Mouse (Mus musculus): ENCODE results near the gene Gm5741. TPM values are rescaled to one million over a fixed set of nuclear protein-coding genes. Genes with fewer than 3 reads are reported as not detected.

Gm5741 gene
- not detected in 2 replicates for polyA plus RNA-seq (2015; fragmentation: Nextera tagmentation; extraction: Ambion mirVana)

DNA sequence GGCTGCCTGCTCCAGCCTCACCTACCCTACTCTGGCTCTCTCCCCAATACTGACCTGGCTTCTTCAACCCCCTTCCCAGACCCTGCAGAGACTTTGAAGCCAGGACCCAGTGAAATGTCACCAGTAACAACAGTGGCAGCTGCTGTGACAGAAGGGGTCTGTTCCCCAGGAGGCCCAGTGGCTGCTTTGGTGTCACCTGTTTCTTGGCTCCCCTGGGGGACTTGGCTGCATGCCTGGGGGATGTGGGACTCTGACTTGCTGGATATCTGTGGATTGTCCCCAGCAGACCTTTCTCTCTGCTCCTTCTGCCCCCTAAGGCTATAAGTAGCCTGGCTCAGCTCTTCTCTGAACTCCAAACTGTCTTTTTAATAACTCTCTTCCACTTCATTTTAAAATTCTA is at the start of gene Gm5741:
Gene Gm5741 (minus strand): TSS at position 1 of the 400 bp plus-strand sequence.

DNA sequence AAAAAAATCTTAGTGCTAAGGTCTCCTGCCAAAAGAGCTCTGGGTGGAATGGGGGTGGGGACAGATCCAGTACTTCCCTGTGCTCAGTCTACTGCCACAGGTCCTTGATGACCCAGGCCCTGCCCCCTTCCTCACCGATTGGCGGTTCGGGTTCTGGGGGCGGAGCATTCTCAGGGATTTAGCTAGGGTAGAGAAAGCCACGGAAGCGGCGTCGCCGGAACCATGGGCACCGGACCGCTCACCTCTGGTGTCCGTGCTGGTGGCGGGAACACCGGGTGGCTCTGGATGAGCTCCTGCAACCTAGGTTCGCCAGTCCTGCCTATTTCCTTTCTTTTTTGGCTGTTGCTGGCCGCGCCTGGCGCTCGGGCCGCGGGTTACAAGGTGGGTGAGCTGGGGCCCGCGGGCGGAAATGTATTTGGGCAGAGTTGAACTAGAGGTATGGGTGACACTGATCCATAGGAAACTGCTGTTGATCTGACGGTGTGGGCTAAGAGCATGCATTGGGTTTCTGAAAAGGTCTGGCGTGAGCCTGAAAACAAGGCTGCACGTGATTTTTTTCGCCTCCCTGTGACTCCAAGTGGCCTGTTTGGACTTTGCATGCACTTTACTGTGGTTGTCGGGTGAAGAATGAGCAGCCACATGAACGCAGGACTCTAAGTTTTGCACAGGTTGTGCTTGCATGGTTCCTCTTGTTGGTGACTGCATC is 15.5 kb upstream of the Gm5741 start, which contains the start of gene Man2b1:
Gene Man2b1 (plus strand): TSS at position 163 of the 706 bp plus-strand sequence.

GRCm38 (mm10) chr8:85081216-85081555 is 13.4 kb upstream of the Gm5741 start, which contains the start of gene Wdr83:
Gene Wdr83, minus strand, starts transcription at chr8:85081306.

DNA sequence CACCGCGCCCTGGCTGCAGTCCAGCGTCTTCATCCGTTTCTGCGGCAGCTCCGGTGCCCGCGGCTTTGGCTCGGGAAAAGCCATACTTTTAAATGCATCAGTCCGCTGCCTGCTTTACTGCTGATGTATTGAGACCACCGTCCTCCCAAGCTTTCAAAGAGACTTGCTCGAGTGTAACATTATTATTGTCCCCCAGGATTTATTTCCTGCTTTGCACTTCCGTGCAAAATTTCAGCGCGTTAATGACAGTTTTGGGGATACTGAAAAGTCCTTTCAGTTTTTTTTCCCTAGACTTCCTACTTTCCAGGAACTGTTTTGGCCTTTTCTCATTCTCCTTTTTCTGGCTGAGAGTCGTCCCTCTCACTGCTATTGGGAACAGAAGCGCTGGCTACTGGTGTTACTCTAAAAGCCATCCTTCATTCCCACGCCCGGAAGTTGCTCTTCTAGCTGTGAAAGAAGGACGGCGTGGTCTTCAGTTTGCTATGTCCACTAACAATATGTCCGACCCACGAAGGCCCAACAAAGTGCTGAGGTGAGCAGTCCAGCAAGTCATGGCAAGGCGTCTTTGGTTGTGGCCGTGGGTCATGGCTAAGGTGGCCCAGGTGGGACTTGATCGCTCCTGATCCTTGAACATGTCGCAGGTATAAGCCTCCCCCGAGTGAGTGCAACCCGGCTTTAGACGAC is 12.9 kb upstream of the Gm5741 start, which contains the start of gene Wdr83os:
Gene Wdr83os (plus strand): TSS at position 209 of the 684 bp plus-strand sequence.

GRCm38 (mm10) chr8:85071514-85072281 is 3.9 kb upstream of the Gm5741 start, which contains the start of gene Dhps:
Gene Dhps, plus strand, starts transcription at chr8:85071757.

GRCm38 (mm10) chr8:85059879-85060616 is 7.7 kb downstream of the Gm5741 start, which contains the start of gene Fbxw9:
Gene Fbxw9, plus strand, starts transcription at chr8:85060055.

DNA sequence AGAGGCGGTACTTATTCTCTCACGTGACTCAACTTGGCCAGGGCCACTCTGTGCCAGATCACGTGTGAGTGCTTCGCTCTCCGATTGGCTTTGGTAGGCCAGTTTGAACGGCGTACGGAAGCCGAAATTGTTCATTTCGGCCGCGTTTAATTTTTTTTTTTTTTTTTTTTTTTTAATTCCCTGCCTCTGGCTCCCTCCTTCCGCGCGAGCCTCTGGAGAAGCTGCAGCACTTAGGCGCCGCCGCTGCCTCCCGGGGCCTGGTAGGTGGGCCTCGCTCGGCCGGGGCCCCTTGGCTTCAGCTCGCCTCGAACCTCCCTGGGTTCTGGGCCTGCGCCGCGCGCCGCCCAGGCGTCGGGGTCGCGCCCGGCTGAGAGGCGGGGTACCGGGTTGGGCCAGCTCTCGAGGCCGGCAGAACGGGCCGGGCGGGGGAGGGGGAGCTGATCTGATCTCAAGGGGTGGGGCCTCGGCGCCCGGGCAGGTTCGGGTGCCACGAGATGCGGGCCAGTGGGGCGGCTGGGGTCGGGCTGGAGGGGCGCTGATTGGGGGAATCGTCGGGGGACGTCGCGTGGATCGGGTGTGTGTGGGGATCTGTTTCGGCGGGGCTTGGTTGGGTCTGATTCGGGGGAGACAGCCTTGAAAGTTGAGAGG is 30.9 kb downstream of the Gm5741 start, which contains the start of gene Tnpo2:
Gene Tnpo2 (plus strand): TSS at position 198 of the 648 bp plus-strand sequence.

DNA sequence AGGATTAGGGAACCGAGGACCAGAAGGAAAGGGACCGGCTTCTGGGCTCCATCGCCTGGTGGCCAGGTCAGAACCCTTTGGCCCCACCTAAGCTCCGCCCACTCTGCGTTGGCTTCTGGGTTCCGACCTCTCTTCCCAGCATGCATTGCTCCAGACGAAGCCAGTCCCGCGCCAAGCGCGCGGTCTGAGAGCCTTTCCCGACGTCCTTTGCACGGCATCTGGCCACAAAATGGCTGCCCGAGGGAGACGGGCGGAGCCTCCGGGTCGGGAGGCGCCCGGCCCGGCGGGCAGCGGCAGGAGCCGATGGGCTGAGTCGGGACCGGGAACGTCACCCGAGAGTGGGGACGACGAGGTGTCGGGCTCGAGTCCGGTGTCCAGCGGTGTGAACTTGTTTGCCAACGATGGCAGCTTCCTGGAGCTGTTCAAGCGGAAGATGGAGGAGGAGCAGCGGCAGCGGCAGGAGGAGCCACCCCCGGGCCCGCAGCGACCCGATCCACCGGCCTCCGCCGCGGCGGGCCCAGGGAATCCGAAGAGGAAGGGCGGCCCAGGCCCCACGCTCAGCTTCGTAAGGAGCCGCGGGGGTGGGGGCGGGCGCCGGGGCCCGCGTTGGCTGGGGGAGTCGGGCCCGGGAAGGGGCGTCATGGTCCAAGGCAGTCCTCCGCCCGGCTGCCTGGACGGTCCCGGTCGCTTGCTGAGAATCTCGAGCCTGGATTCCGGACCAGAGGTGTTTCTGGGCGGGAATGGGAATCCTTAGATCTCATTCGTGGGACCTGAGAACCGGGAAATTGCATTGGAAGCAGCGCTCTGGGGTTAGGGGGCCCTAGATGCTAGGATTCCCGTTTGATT is 40.9 kb downstream of the Gm5741 start, which contains the start of gene Trir:
Gene Trir (plus strand): TSS at position 154 of the 846 bp plus-strand sequence.

DNA sequence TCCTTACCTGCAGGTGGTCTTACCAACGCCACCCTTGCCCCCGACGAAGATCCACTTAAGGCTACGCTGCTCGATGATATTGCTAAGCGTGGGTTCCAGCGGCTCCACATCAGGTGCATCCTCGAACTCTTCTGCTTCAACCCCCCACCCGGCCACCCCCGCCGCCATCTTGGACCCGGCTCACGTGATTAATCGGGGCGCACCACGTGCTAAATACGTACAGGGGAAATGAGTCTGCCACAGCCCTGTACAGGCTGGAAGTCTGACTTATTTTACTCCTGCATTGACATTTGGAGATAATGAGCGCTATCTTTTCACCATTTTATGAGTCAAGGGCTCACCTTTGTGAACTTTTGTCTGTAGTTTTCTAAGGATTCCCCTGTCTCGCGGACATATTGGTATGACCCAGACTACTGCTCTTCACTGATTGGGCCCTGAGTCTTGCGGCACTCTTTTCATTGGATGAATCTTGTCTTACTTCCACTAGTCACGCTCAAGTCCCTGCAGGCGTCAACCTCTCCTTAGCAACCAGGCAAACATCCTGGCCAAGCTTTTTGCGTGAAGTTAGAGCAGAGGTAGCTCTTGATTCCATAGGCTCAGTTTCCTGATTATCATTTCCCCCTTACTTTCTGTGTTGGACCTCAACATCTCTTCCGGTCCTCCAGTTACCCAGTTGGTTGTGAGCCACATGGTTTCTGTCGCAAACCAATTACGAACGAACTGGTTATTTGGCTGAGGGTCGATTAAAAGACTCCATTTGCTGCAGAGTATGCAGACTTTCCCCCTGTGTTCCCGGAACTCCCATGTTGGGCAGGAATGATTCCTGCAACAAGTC is 42.5 kb downstream of the Gm5741 start, which contains the start of gene Asna1:
Gene Asna1 (minus strand): TSS at position 184 of the 835 bp plus-strand sequence.

Small RNAs within 50 kb of the gene (microRNA-seq; reads per million reads assigned to microRNA genes)
- not detected for gene Gm23388
- gene Mir7070, result not detected

Other genes with a start within 250 kb of the Gm5741 start
- 1.9 and 3.5 TPM in 2 replicates for gene Dand5, start 245.2 kb downstream of the Gm5741 start, polyA plus RNA-seq (2015; fragmentation: Nextera tagmentation; extraction: Ambion mirVana)
- gene Gadd45gip1, start 236.5 kb downstream of the Gm5741 start, polyA plus RNA-seq (2015; fragmentation: Nextera tagmentation; extraction: Ambion mirVana), result 28.0 and 29.7 TPM in 2 replicates
- 83.9 and 85.7 TPM in 2 replicates for gene Rad23a, start 227.3 kb downstream of the Gm5741 start, polyA plus RNA-seq (2015; fragmentation: Nextera tagmentation; extraction: Ambion mirVana)
- 351 and 422 TPM in 2 replicates for gene Calr, start 221.0 kb downstream of the Gm5741 start, polyA plus RNA-seq (2015; fragmentation: Nextera tagmentation; extraction: Ambion mirVana)
- gene Farsa, start 211.0 kb downstream of the Gm5741 start, polyA plus RNA-seq (2015; fragmentation: Nextera tagmentation; extraction: Ambion mirVana), result 41.1 and 45.6 TPM in 2 replicates
- gene Syce2, start 195.9 kb downstream of the Gm5741 start, polyA plus RNA-seq (2015; fragmentation: Nextera tagmentation; extraction: Ambion mirVana), result 15.2 and 20.5 TPM in 2 replicates
- gene Gcdh, start 174.1 kb downstream of the Gm5741 start, polyA plus RNA-seq (2015; fragmentation: Nextera tagmentation; extraction: Ambion mirVana), result 14.2 and 14.6 TPM in 2 replicates
- gene Klf1, start 166.1 kb downstream of the Gm5741 start, polyA plus RNA-seq (2015; fragmentation: Nextera tagmentation; extraction: Ambion mirVana), result 0.18 and 0.27 TPM in 2 replicates
- gene Dnase2a, start 159.4 kb downstream of the Gm5741 start, polyA plus RNA-seq (2015; fragmentation: Nextera tagmentation; extraction: Ambion mirVana), result 12.4 and 16.0 TPM in 2 replicates
- gene Mast1, start 130.6 kb downstream of the Gm5741 start, polyA plus RNA-seq (2015; fragmentation: Nextera tagmentation; extraction: Ambion mirVana), result 0.29 and 0.31 TPM in 2 replicates
- 0.13 TPM in 1 of 2 replicates, not detected in the other for gene Rtbdn, start 121.0 kb downstream of the Gm5741 start, polyA plus RNA-seq (2015; fragmentation: Nextera tagmentation; extraction: Ambion mirVana)
- 0.68 TPM in 1 of 2 replicates, not detected in the other for gene Gm49661, start 98.5 kb downstream of the Gm5741 start, polyA plus RNA-seq (2015; fragmentation: Nextera tagmentation; extraction: Ambion mirVana)
- 273 and 312 TPM in 2 replicates for gene Prdx2, start 98.4 kb downstream of the Gm5741 start, polyA plus RNA-seq (2015; fragmentation: Nextera tagmentation; extraction: Ambion mirVana)
- 64.5 and 71.3 TPM in 2 replicates for gene Rnaseh2a, start 98.2 kb downstream of the Gm5741 start, polyA plus RNA-seq (2015; fragmentation: Nextera tagmentation; extraction: Ambion mirVana)
- 87.6 and 102 TPM in 2 replicates for gene Junb, start 89.3 kb downstream of the Gm5741 start, polyA plus RNA-seq (2015; fragmentation: Nextera tagmentation; extraction: Ambion mirVana)
- 20.5 and 20.7 TPM in 2 replicates for gene Hook2, start 77.4 kb downstream of the Gm5741 start, polyA plus RNA-seq (2015; fragmentation: Nextera tagmentation; extraction: Ambion mirVana)
- not detected in 2 replicates for gene Best2, start 53.5 kb downstream of the Gm5741 start, polyA plus RNA-seq (2015; fragmentation: Nextera tagmentation; extraction: Ambion mirVana)
- gene Asna1, start 42.7 kb downstream of the Gm5741 start, polyA plus RNA-seq (2015; fragmentation: Nextera tagmentation; extraction: Ambion mirVana), result 65.8 and 66.1 TPM in 2 replicates
- gene Trir, start 41.2 kb downstream of the Gm5741 start, polyA plus RNA-seq (2015; fragmentation: Nextera tagmentation; extraction: Ambion mirVana), result 79.0 and 83.5 TPM in 2 replicates
- 23.5 and 26.1 TPM in 2 replicates for gene Tnpo2, start 31.1 kb downstream of the Gm5741 start, polyA plus RNA-seq (2015; fragmentation: Nextera tagmentation; extraction: Ambion mirVana)
- gene Fbxw9, start 7.9 kb downstream of the Gm5741 start, polyA plus RNA-seq (2015; fragmentation: Nextera tagmentation; extraction: Ambion mirVana), result 32.7 and 34.1 TPM in 2 replicates
- gene Dhps, start 3.8 kb upstream of the Gm5741 start, polyA plus RNA-seq (2015; fragmentation: Nextera tagmentation; extraction: Ambion mirVana), result 35.2 and 40.8 TPM in 2 replicates
- 111 and 116 TPM in 2 replicates for gene Wdr83os, start 12.8 kb upstream of the Gm5741 start, polyA plus RNA-seq (2015; fragmentation: Nextera tagmentation; extraction: Ambion mirVana)
- 22.6 and 23.3 TPM in 2 replicates for gene Wdr83, start 13.3 kb upstream of the Gm5741 start, polyA plus RNA-seq (2015; fragmentation: Nextera tagmentation; extraction: Ambion mirVana)
- 31.1 and 48.4 TPM in 2 replicates for gene Man2b1, start 15.3 kb upstream of the Gm5741 start, polyA plus RNA-seq (2015; fragmentation: Nextera tagmentation; extraction: Ambion mirVana)
- 1.5 and 1.9 TPM in 2 replicates for gene Zfp791, start 55.1 kb upstream of the Gm5741 start, polyA plus RNA-seq (2015; fragmentation: Nextera tagmentation; extraction: Ambion mirVana)
- gene Cks1brt, start 83.9 kb upstream of the Gm5741 start, polyA plus RNA-seq (2015; fragmentation: Nextera tagmentation; extraction: Ambion mirVana), result not detected in 2 replicates
- not detected in 2 replicates for gene Olfr371, start 158.0 kb upstream of the Gm5741 start, polyA plus RNA-seq (2015; fragmentation: Nextera tagmentation; extraction: Ambion mirVana)
- gene Orc6, start 231.7 kb upstream of the Gm5741 start, polyA plus RNA-seq (2015; fragmentation: Nextera tagmentation; extraction: Ambion mirVana), result 41.2 and 47.7 TPM in 2 replicates
- gene Vps35, start 231.8 kb upstream of the Gm5741 start, polyA plus RNA-seq (2015; fragmentation: Nextera tagmentation; extraction: Ambion mirVana), result 111 and 128 TPM in 2 replicates